Mouse (Mus musculus) Patski (cell line): Measurements from ENCODE around the gene Ucn3. TPM values are rescaled to one million over a fixed set of nuclear protein-coding genes. Genes with fewer than 3 reads are reported as not detected.
"Not testable (repeated sequence)": the region's sequence is repeated elsewhere in the genome, so short reads cannot be mapped to it uniquely, and the experiment has no call there.

Source experiments
- ATAC-seq: fragments of 100-300 bp; one replicate; pipeline ENCODE4 v1.8.0; 2021
- CTCF ChIA-PET: fragments of 350-600 bp; sonication (Branson Sonifier 250); formaldehyde crosslinking; loops from one replicate; lab custom pipeline; 2022; ENCODE audit warnings: inconsistent platforms; lab: Charles Lee
- POLR2A ChIA-PET: fragments of 350-600 bp; sonication (Branson Sonifier 250); formaldehyde crosslinking; loops from one replicate; lab custom pipeline; 2022; ENCODE audit warnings: antibody characterized with exemption, inconsistent platforms; lab: Charles Lee
- DNase-seq: peaks from one replicate; pipeline ENCODE4 v3.0.0-alpha.2; 2011; ENCODE audit warnings: low read depth, low spot score
- H3K27me3 ChIP-seq: fragments of 371-371 bp; one replicate; pipeline ENCODE4 v1.5.1; 2021
- CTCF ChIP-seq: fragments of 100-300 bp; IDR thresholded peaks from one replicate; pipeline ENCODE4 v1.5.1; 2021
- in situ Hi-C: fragments of 300-500 bp; cut with MboI; formaldehyde crosslinking; loops from 3 replicates; pipeline ENCODE4 v1.11.1; 2018; ENCODE audit warnings: low pct_unique_long_range_greater_than_20kb, mixed read lengths
- polyA plus RNA-seq: library from polyadenylated mRNA; unstranded; gene quantifications from one replicate; pipeline ENCODE4 v1.2.3, GENCODE M21; 2021

Gene Ucn3
- polyA plus RNA-seq, 1 experiment from 2014 or later: not detected

DNA sequence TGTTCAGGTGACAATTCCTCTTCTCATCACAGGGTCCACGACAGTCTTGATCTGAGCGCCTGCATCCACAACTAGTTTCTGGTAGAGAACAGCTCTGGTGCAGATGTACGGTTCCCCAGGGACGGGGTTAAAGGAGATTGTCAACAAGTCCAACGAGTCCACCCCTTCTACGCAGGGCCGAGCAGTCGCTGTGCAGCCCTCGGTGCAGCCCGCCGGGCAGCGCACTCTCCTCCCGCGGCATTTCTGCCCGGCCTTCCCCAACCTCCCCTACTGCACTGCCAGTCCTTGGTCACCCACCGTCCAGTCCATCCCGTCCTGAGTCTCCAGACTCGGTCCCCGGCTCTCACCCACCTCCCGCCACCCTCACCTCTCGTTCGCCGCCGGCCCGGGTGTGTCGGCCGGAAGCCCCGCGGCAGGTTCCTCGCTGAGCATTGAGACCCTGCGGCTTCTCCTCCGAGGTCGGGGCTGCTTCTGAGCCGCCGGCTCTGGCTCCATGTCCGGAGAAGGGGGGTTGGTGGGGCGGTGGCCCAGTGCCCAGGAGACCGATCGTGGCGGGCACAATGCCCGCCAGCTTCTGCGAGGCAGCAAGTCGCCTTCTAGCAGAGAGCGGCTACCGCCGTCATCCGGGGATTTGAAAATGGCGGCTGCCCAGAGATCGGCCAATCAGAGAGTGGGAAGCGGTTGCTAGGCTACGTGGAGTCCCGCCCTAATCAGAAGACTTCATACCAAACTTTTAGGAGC lies 27.4 kb downstream of the Ucn3 start, which contains the start of the genes Net1 and Tubal3:
Net1 (minus strand) TSS at position 650 of the 741 bp plus-strand sequence.
Tubal3 (plus strand) TSS at position 704 of the 741 bp plus-strand sequence.
- in situ Hi-C loops: no loop called here
- CTCF ChIA-PET: no interaction called here
- peak; percentile 90 for ATAC-seq
- DNase-seq: peak; percentile 27
- no peaks in the 10 kb centered on the region for H3K27me3 ChIP-seq
- TF ChIP-seq CTCF: no peak
- POLR2A ChIA-PET: interaction anchor here (0.6 kb wide), 1 partner anchor 8 kb away, joined by 3 read pairs; no protein-coding TSS in a partner anchor

DNA sequence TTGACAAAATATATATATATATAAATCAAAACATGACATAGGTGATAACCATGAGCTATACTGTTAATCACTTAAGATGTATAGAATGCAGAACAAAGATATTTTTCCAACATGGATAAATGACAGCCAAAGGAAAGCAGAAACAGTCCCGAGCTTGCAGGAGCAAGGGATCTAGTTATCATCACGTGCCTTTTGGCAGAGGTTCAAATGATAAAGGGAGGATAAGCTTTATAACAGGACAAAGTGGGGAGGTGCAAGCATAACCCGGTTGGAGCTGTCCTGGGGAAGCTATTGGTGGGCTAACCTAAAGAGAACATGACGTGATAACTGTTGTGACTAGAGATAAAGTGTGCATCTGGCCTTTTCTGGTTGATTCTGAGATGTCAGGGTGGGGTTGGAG lies 31.6 kb downstream of the Ucn3 start:
- no peak for TF ChIP-seq CTCF
- in situ Hi-C loops: no loop called here

DNA sequence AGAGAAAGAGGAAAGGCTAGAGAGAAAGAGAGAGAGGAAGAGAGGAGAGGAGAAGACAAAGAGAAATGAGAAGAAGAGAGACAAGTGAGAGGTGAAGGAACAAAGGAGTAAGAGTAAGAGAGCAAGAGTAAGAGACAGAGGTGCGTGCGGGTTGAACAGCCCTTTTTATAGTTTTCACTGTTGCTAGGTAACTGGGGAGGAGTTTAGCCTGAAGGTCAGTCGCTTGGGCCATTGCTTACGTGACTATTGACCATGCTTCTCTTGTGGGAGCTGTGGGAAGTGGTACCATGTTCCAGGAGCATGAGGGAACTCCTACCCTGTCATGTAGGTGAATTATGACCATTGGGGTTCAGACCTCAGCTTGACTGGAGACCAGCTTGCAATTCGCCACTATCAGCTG lies 34.8 kb downstream of the Ucn3 start:
- in situ Hi-C loops: no loop called here
- DNase-seq (no peak), ATAC-seq (no peak)
- TF ChIP-seq CTCF: no peak
- ChIA-PET CTCF (no interaction called here), POLR2A (interaction anchor here (0.6 kb wide), 1 partner anchor 20 kb away, joined by 5 read pairs; no protein-coding TSS in a partner anchor)
- H3K27me3 ChIP-seq: no peaks in the 10 kb centered on the region

More for the DNA sequence above, 31.6 kb downstream of the Ucn3 start:
- DNase-seq (no peak), ATAC-seq (no peak)
- ChIA-PET POLR2A (interaction anchor here (0.7 kb wide), 1 partner anchor 32 kb away, joined by 3 read pairs; the partner anchor contains the start of gene Ucn3), CTCF (interaction anchor here (1.2 to 2.3 kb wide), 5 partner anchors 9 to 248 kb away, joined by 3 to 8 read pairs (median 4); no protein-coding TSS in a partner anchor)
- H3K27me3 ChIP-seq: no peaks in the 10 kb centered on the region

DNA sequence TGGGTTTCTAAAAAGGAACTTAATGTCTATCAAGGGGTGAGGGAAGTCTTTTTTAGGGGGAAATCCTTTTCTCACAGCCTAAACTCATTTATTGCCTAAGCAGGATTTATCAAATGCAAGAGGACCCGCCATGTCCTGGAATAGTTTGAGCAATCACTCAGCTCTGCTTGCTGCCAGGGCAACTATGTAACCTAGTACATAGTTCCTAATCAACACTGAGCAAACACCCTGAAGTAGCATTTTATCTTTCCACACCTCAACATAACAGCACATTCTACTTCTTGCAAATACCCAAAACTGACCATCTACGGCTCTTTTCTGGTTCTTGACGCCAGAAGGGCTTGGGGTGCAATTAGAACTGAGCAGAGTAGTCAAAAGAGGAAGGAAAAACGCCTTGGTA lies 36.9 kb downstream of the Ucn3 start:
- H3K27me3 ChIP-seq: no peaks in the 10 kb centered on the region
- TF ChIP-seq CTCF: no peak
- ATAC-seq (no peak), DNase-seq (no peak)
- POLR2A ChIA-PET: no interaction called here
- CTCF ChIA-PET: no interaction called here
- in situ Hi-C loops: no loop called here

DNA sequence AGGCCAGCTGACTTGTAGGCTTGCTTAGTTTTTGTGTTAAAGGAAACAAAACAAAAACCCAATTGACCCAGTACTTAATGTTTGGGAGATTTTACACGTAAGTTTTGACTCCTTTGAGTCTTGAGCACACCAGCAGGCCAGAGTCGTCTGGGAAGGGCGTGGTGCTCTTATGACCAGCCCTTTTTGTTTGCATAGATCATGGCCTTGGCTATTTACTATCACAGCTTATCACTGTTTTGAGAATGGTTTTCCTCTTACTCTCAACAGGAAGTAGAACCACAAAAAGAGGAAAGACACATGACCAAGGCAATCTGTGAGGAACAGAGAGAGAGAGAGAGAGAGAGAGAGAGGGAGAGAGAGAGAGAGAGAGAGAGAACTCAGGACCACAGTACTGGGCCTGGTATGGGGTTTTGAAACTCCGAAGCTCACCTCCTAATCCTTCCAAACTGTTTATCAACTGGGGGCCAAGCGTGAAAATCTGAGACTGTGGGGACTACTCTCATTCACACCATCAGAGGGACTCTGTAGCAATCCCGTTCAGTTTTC lies 37.9 kb downstream of the Ucn3 start:
- no peaks in the 10 kb centered on the region for H3K27me3 ChIP-seq
- ATAC-seq: no peak
- in situ Hi-C loops: no loop called here
- CTCF ChIA-PET: no interaction called here
- no peak for DNase-seq
- TF ChIP-seq CTCF: no peak
- POLR2A ChIA-PET: interaction anchor here (0.6 kb wide), 1 partner anchor 208 kb away, joined by 3 read pairs; no protein-coding TSS in a partner anchor

DNA sequence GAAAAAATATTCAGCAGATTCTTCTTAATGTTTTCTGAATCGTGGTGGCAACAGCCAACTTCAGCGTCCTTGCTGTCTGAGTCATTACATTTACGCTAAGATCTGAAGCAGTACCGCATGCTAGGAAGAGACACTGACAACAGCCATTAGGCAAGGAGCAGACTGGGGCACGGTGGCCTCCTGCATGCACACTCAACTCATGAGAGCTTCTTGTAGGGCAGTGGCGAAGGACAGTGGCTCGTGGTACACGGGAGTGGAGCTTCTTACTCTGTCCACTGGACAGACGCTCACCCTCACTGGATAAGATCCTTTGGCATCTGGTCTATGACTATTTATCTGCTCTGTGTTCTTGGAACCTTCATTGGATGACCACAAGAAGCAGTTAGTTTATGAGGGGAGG lies 45.8 kb downstream of the Ucn3 start:
- DNase-seq (no peak), ATAC-seq (no peak)
- POLR2A ChIA-PET: no interaction called here
- no peaks in the 10 kb centered on the region for H3K27me3 ChIP-seq
- no peak for TF ChIP-seq CTCF
- CTCF ChIA-PET: interaction anchor here (0.8 to 2.5 kb wide), 3 partner anchors 14 to 233 kb away, joined by 3 to 17 read pairs (median 6); no protein-coding TSS in a partner anchor
- in situ Hi-C loops: loop anchor here (5.0 kb wide), 2 partner anchors 103 to 232 kb away; no protein-coding TSS in a partner anchor

DNA sequence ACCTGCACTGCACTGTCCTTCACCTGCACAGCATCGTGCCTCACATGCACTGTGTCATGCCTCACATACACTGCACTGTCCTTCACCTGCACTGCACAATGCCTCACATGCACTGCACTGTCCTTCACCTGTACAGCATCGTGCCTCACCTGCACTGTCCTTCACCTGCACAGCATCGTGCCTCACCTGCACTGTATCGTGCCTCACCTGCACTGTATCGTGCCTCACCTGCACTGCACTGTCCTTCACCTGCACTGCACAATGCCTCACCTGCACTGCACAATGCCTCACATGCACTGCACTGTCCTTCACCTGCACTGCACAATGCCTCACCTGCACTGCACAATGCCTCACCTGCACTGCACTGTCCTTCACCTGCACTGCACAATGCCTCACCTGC lies 46.9 kb downstream of the Ucn3 start:
- CTCF ChIA-PET: interaction anchor here (2.5 kb wide), 1 partner anchor 232 kb away, joined by 17 read pairs; no protein-coding TSS in a partner anchor
- in situ Hi-C loops: loop anchor here (5.0 kb wide), 2 partner anchors 104 to 231 kb away; no protein-coding TSS in a partner anchor
- POLR2A ChIA-PET, ATAC-seq, DNase-seq, H3K27me3 ChIP-seq: not testable (repeated sequence)

DNA sequence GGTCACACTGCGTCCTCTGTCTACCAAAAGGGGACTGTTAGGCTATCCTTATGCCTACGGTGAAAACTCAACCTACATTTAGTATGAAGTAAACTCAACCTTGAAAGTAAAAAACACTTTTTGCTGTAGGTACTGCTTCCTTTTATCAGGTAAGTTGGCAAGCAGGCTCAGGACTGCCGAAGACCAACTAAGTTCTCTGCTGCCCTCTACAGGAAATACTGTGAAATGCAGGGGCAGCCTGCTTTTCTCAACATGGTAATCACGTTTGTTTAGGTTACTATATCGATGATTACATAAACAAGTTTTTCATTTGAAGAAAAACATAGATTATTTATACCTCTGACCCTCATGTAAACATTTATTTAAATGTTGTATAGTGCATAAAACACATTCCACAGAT lies 48.2 kb downstream of the Ucn3 start:
- no peak for DNase-seq
- in situ Hi-C loops: loop anchor here (5.0 kb wide), 2 partner anchors 105 to 230 kb away; no protein-coding TSS in a partner anchor
- ChIA-PET CTCF (interaction anchor here (0.6 to 4.6 kb wide), 8 partner anchors 131 to 237 kb away, joined by 3 to 43 read pairs (median 4); no protein-coding TSS in a partner anchor), POLR2A (no interaction called here)
- no peak for ATAC-seq
- H3K27me3 ChIP-seq: no peaks in the 10 kb centered on the region
- peak; percentile 94 for TF ChIP-seq CTCF

DNA sequence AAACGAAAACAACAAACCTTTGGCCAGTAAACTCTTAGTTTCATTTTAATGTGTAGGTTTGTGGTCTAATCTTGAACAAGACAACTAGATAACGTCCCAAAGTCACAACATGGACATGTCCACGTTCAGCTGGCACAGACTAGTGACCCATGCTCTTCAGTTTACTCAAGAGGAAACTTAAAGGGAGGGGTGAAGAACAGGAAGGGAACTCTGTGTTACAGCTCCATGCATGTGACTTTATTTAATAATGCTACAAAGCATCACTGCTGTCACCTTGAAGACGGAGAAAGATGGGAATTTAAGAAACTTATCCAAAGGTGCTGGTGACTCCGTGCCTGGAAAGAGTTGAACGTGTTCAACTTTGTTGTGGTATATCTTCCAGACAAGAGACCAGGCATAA lies 49.1 kb downstream of the Ucn3 start:
- in situ Hi-C loops: loop anchor here (5.0 kb wide), 2 partner anchors 106 to 229 kb away; no protein-coding TSS in a partner anchor
- no peak for TF ChIP-seq CTCF
- ChIA-PET CTCF (interaction anchor here (0.6 to 4.6 kb wide), 7 partner anchors 130 to 236 kb away, joined by 3 to 43 read pairs (median 4); no protein-coding TSS in a partner anchor), POLR2A (no interaction called here)
- H3K27me3 ChIP-seq: no peaks in the 10 kb centered on the region
- ATAC-seq (no peak), DNase-seq (no peak)

DNA sequence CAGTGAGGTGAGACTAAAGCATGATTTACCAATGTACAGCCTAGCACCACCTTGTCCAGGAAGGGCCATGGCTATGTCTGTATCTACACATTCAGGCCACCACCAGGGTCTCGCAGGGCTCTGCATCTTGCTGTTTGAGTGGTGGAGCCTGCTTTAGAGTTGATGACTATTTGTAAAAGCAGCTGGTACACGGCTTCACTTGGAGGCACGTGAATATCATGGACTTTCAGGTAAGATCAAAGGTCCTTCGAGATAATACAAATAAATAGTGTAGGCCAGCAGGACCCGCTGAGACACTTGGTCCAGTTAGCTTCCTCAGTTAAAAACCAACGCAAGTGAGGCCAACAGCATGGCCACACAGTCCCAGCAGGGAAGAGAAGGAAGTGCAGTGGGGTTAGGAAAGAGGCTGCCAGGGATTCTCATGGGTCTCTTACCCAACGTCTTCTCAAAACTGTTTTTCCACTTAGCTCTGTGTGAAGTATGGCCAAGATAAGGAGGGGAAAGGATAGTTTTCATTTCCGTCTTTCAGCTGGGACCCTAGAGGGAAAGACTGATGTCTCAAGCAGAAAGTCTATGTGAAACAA lies 49.7 kb downstream of the Ucn3 start:
- POLR2A ChIA-PET: interaction anchor here (1.0 kb wide), 1 partner anchor 229 kb away, joined by 3 read pairs; no protein-coding TSS in a partner anchor
- CTCF ChIA-PET: interaction anchor here (1.2 to 4.6 kb wide), 3 partner anchors 226 to 236 kb away, joined by 9 to 43 read pairs (median 11); no protein-coding TSS in a partner anchor
- TF ChIP-seq CTCF: no peak
- DNase-seq (no peak), ATAC-seq (no peak)
- no peaks in the 10 kb centered on the region for H3K27me3 ChIP-seq
- in situ Hi-C loops: loop anchor here (5.0 kb wide), 2 partner anchors 107 to 228 kb away; no protein-coding TSS in a partner anchor
